Mouse (Mus musculus): ENCODE measurements around the gene Utp20. TPM values are rescaled to one million over a fixed set of nuclear protein-coding genes. Genes with fewer than 3 reads are reported as not detected.
"Not testable (repeated sequence)": the region's sequence is repeated elsewhere in the genome, so short reads cannot be mapped to it uniquely, and the experiment has no call there.

The Utp20 gene
- polyA plus RNA-seq, 1 experiment, result 4.8 TPM

GRCm38 (mm10) chr10:88794606-88795005 is 32.0 kb downstream of the Utp20 start:
- H3K4me3 ChIP-seq (replicated peaks; ENCODE audit: extremely low read depth, low read depth, low read length), result no peak overlapping the region
- 78% methylated on average over 8 of the region's 8 CpGs for WGBS
- no peak for DNase-seq

GRCm38 (mm10) chr10:88793671-88794070 is 32.9 kb downstream of the Utp20 start:
- TF ChIP-seq CTCF (IDR thresholded peaks at IDR 0.05; ENCODE audit: insufficient read depth, low read length), result no peak
- no peak for TF ChIP-seq POLR2A (IDR thresholded peaks at IDR 0.05; ENCODE audit: borderline replicate concordance, extremely low read depth, low read depth, low read length)
- no peaks in the 10 kb centered on the region; the same call in 1 of the 2 replicates for H3K4me1 ChIP-seq (ENCODE audit: control insufficient read depth, insufficient read depth, low read length)
- H3K4me3 ChIP-seq (replicated peaks; ENCODE audit: extremely low read depth, low read depth, low read length), result no peak overlapping the region
- DNase-seq, result no peak

More at GRCm38 (mm10) chr10:88794606-88795005, 32.0 kb downstream of the Utp20 start:
- H3K4me1 ChIP-seq (ENCODE audit: control insufficient read depth, insufficient read depth, low read length), result no peaks in the 10 kb centered on the region; the same call in 1 of the 2 replicates
- TF ChIP-seq CTCF (IDR thresholded peaks at IDR 0.05; ENCODE audit: insufficient read depth, low read length), result no peak
- no peak for TF ChIP-seq POLR2A (IDR thresholded peaks at IDR 0.05; ENCODE audit: borderline replicate concordance, extremely low read depth, low read depth, low read length)

GRCm38 (mm10) chr10:88784513-88784931 is 42.1 kb downstream of the Utp20 start:
- TF ChIP-seq POLR2A (IDR thresholded peaks at IDR 0.05; ENCODE audit: borderline replicate concordance, extremely low read depth, low read depth, low read length) (no peak), CTCF (IDR thresholded peaks at IDR 0.05; ENCODE audit: insufficient read depth, low read length) (no peak)
- no peak for DNase-seq
- 70% methylated on average over 5 of the region's 5 CpGs for WGBS

GRCm38 (mm10) chr10:88783941-88784340 is 42.7 kb downstream of the Utp20 start:
- DNase-seq, result no peak

More at GRCm38 (mm10) chr10:88784513-88784931, 42.1 kb downstream of the Utp20 start:
- H3K4me1 ChIP-seq (ENCODE audit: control insufficient read depth, insufficient read depth, low read length), result no peaks in the 10 kb centered on the region
- no peak overlapping the region for H3K4me3 ChIP-seq (replicated peaks; ENCODE audit: extremely low read depth, low read depth, low read length)

GRCm38 (mm10) chr10:88783135-88783534 is 43.5 kb downstream of the Utp20 start:
- H3K4me3 ChIP-seq (replicated peaks; ENCODE audit: extremely low read depth, low read depth, low read length); DNase-seq; H3K4me1 ChIP-seq (ENCODE audit: control insufficient read depth, insufficient read depth, low read length): not testable (repeated sequence)
- WGBS, result 83% methylated on average over 2 of the region's 2 CpGs

More at GRCm38 (mm10) chr10:88783941-88784340, 42.7 kb downstream of the Utp20 start:
- Histone ChIP-seq H3K4me1 (ENCODE audit: control insufficient read depth, insufficient read depth, low read length) (no peaks in the 10 kb centered on the region), H3K4me3 (replicated peaks; ENCODE audit: extremely low read depth, low read depth, low read length) (no peak overlapping the region)
- 92% methylated on average over 5 of the region's 5 CpGs for WGBS
- TF ChIP-seq POLR2A (IDR thresholded peaks at IDR 0.05; ENCODE audit: borderline replicate concordance, extremely low read depth, low read depth, low read length) (no peak), CTCF (IDR thresholded peaks at IDR 0.05; ENCODE audit: insufficient read depth, low read length) (no peak)

- H3K4me3 ChIP-seq (replicated peaks; ENCODE audit: extremely low read depth, low read depth, low read length), result no peak overlapping the region
- WGBS, result 92% methylated on average over 4 of the region's 4 CpGs
- TF ChIP-seq POLR2A (IDR thresholded peaks at IDR 0.05; ENCODE audit: borderline replicate concordance, extremely low read depth, low read depth, low read length) (no peak), CTCF (IDR thresholded peaks at IDR 0.05; ENCODE audit: insufficient read depth, low read length) (no peak)
- no peak for DNase-seq
- no peaks in the 10 kb centered on the region for H3K4me1 ChIP-seq (ENCODE audit: control insufficient read depth, insufficient read depth, low read length)
Measured at GRCm38 (mm10) chr10:88780716-88781115, 45.9 kb downstream of the Utp20 start.

- DNase-seq, result no peak
- 89% methylated on average over 6 of the region's 6 CpGs for WGBS
- no peak overlapping the region for H3K4me3 ChIP-seq (replicated peaks; ENCODE audit: extremely low read depth, low read depth, low read length)
- no peaks in the 10 kb centered on the region for H3K4me1 ChIP-seq (ENCODE audit: control insufficient read depth, insufficient read depth, low read length)
- TF ChIP-seq CTCF (IDR thresholded peaks at IDR 0.05; ENCODE audit: insufficient read depth, low read length) (no peak), POLR2A (IDR thresholded peaks at IDR 0.05; ENCODE audit: borderline replicate concordance, extremely low read depth, low read depth, low read length) (no peak)
Measured at GRCm38 (mm10) chr10:88776206-88776605, 50.4 kb downstream of the Utp20 start.

- H3K4me3 ChIP-seq (replicated peaks; ENCODE audit: extremely low read depth, low read depth, low read length); DNase-seq; H3K4me1 ChIP-seq (ENCODE audit: control insufficient read depth, insufficient read depth, low read length): not testable (repeated sequence)
- 76% methylated on average over 5 of the region's 5 CpGs for WGBS
Measured at GRCm38 (mm10) chr10:88772965-88773364, 53.6 kb downstream of the Utp20 start.

GRCm38 (mm10) chr10:88769676-88770075 is 56.9 kb downstream of the Utp20 start:
- no peak for DNase-seq
- WGBS, result 96% methylated on average over 7 of the region's 7 CpGs

GRCm38 (mm10) chr10:88768961-88769360 is 57.6 kb downstream of the Utp20 start:
- no peak overlapping the region for H3K4me3 ChIP-seq (replicated peaks; ENCODE audit: extremely low read depth, low read depth, low read length)
- TF ChIP-seq CTCF (IDR thresholded peaks at IDR 0.05; ENCODE audit: insufficient read depth, low read length), result no peak
- TF ChIP-seq POLR2A (IDR thresholded peaks at IDR 0.05; ENCODE audit: borderline replicate concordance, extremely low read depth, low read depth, low read length), result no peak
- DNase-seq, result no peak
- no peaks in the 10 kb centered on the region for H3K4me1 ChIP-seq (ENCODE audit: control insufficient read depth, insufficient read depth, low read length)
- WGBS, result 81% methylated on average over 5 of the region's 5 CpGs

More at GRCm38 (mm10) chr10:88769676-88770075, 56.9 kb downstream of the Utp20 start:
- Histone ChIP-seq H3K4me3 (replicated peaks; ENCODE audit: extremely low read depth, low read depth, low read length) (no peak overlapping the region), H3K4me1 (ENCODE audit: control insufficient read depth, insufficient read depth, low read length) (no peaks in the 10 kb centered on the region)
- TF ChIP-seq POLR2A (IDR thresholded peaks at IDR 0.05; ENCODE audit: borderline replicate concordance, extremely low read depth, low read depth, low read length) (no peak), CTCF (IDR thresholded peaks at IDR 0.05; ENCODE audit: insufficient read depth, low read length) (no peak)

All from lung, adult 2 months (tissue).